Mouse (Mus musculus) hindbrain, embryonic 10.5 days (tissue): Measurements from ENCODE around the gene Col18a1. TPM values are rescaled to one million over a fixed set of nuclear protein-coding genes. Genes with fewer than 3 reads are reported as not detected.

Experiments used
- DNase-seq: peaks from one replicate; pipeline ENCODE4 v3.0.0-alpha.2; 2017; ENCODE audit warnings: low spot score
- H3K27ac ChIP-seq: fragments of 300-500 bp; sonication (generic); 2 replicates; pipeline ENCODE4 v1.5.1; 2016; ENCODE audit warnings: mild to moderate bottlenecking, moderate library complexity
- H3K27me3 ChIP-seq: fragments of 300-500 bp; sonication (generic); 2 replicates; pipeline ENCODE4 v1.6.1; 2016; ENCODE audit warnings: mild to moderate bottlenecking; ENCODE audit not compliant: poor library complexity, insufficient read depth, severe bottlenecking
- H3K36me3 ChIP-seq: fragments of 300-500 bp; sonication (generic); 2 replicates; pipeline ENCODE4 v1.6.1; 2016; ENCODE audit warnings: mild to moderate bottlenecking, moderate library complexity
- H3K4me1 ChIP-seq: fragments of 300-500 bp; sonication (generic); replicated peaks from 2 replicates; pipeline ENCODE4 v1.6.1; 2016; ENCODE audit warnings: mild to moderate bottlenecking
- H3K4me3 ChIP-seq: fragments of 300-500 bp; sonication (generic); 2 replicates; pipeline ENCODE4 v1.5.1; 2016; ENCODE audit warnings: mild to moderate bottlenecking, moderate library complexity
- H3K9me3 ChIP-seq: fragments of 300-500 bp; sonication (generic); 2 replicates; pipeline ENCODE4 v1.6.1; 2016; ENCODE audit warnings: mild to moderate bottlenecking, moderate library complexity
- WGBS: fragments of 180-500 bp; shearing (Covaris S2); methylation state at CpG from one replicate; pipeline ENCODE4 v1.1.7; 2016; 5-methylcytosine and 5-hydroxymethylcytosine counted together
- polyA plus RNA-seq: library from polyadenylated mRNA; unstranded; fragments of >200 nt; fragmentation: Nextera tagmentation; extraction: Ambion mirVana; gene quantifications from 2 replicates; pipeline ENCODE4 v1.2.1, GENCODE M21; 2016

Col18a1 gene
- polyA plus RNA-seq, 1 experiment from 2014 or later = 147 TPM

- DNase-seq = no peak
- 85% methylated on average over 6 of the region's 6 CpGs for WGBS
- no peak overlapping the region for H3K27ac ChIP-seq
- peaks cover 24% of the 10 kb centered on the region for H3K27me3 ChIP-seq
- no peak overlapping the region for H3K4me3 ChIP-seq
- H3K36me3 ChIP-seq = no peaks in the 10 kb centered on the region
- no peaks in the 10 kb centered on the region for H3K9me3 ChIP-seq
- peaks cover 19% of the 10 kb centered on the region for H3K4me1 ChIP-seq
Measured at GRCm38 (mm10) chr10:77028782-77029296, 137.5 kb downstream of the Col18a1 start.

DNA sequence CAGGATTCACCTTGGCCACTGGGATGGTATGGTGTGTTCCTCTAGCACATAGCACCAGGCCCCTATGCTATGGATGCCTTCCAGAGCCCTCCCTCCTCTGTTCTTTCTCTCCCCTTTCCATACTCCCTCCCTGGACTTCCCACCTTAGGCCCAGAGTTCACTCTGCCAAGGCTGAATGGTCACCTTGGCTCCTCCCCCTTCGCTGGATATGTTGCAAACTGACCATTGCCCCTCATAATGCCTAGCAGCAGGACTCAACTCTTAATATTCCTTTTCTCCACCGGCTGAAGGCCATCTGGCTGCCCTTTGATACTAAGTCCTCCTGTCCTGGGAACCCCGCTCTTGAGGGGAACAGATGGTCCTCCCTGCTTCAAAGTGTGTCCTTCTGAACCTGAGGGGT is 139.4 kb downstream of the Col18a1 start:
- no peaks in the 10 kb centered on the region for H3K36me3 ChIP-seq
- no peak overlapping the region for H3K27ac ChIP-seq
- no peak overlapping the region for H3K4me3 ChIP-seq
- DNase-seq = no peak
- H3K27me3 ChIP-seq = peaks cover 24% of the 10 kb centered on the region
- H3K4me1 ChIP-seq = peaks cover 3% of the 10 kb centered on the region
- H3K9me3 ChIP-seq = no peaks in the 10 kb centered on the region
- 68% methylated on average over 3 of the region's 3 CpGs for WGBS

- peaks cover 10% of the 10 kb centered on the region; the same call in 1 of the 2 replicates for H3K27me3 ChIP-seq
- no peak overlapping the region for H3K27ac ChIP-seq
- DNase-seq = no peak
- no peaks in the 10 kb centered on the region for H3K36me3 ChIP-seq
- WGBS = 82% methylated on average over 5 of the region's 5 CpGs
- H3K4me3 ChIP-seq = no peak overlapping the region
- H3K9me3 ChIP-seq = no peaks in the 10 kb centered on the region
- peaks cover 7% of the 10 kb centered on the region for H3K4me1 ChIP-seq
Measured at GRCm38 (mm10) chr10:77024231-77024630, 142.1 kb downstream of the Col18a1 start.

- Histone ChIP-seq H3K4me3 (no peak overlapping the region), H3K36me3 (no peaks in the 10 kb centered on the region), H3K9me3 (no peaks in the 10 kb centered on the region), H3K4me1 (peaks cover 7% of the 10 kb centered on the region), H3K27me3 (peaks cover 10% of the 10 kb centered on the region; the same call in 1 of the 2 replicates), H3K27ac (no peak overlapping the region)
- 89% methylated on average over 13 of the region's 13 CpGs for WGBS
- DNase-seq = no peak
Measured at GRCm38 (mm10) chr10:77022301-77023130, 143.8 kb downstream of the Col18a1 start.

DNA sequence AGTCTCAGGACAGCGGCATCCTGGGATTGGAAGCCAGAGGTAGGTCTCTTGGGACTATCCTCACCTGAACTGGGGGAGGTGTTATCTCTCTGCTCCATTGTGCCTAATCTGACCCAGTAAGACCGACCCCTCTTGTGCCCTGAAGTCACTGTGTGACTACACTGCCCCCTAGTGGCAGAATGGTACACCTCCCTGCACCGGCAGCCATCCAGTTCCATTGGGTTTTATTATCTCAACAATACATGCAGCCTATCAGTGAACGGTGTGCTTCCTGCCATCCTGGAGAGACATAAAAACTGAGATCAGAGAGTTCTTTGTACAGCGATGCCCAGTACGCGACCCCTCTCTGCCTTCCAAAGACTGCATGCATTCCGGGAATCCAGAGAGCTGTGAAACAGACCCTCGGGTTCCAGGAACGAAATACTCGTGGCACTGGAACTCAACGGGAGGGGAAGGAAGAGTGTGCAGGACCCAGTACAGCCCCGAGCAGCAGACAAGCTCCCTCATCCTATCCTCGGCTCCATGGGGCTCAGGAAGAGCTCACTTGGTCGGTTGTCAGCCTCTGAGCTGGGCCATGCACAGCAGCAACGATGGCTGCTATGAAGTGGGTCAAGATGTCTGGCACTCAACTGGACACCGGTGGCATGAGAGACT is 144.8 kb downstream of the Col18a1 start:
- H3K27me3 ChIP-seq = peaks cover 9% of the 10 kb centered on the region; the same call in 1 of the 2 replicates
- peak overlapping the region; percentile 16; the same call in 1 of the 2 replicates for H3K27ac ChIP-seq
- H3K4me1 ChIP-seq = peaks cover 11% of the 10 kb centered on the region
- DNase-seq = peak; percentile 85
- WGBS = 35% methylated on average over 17 of the region's 17 CpGs
- peak overlapping the region; percentile 22; the same call in 1 of the 2 replicates for H3K4me3 ChIP-seq
- no peaks in the 10 kb centered on the region for H3K9me3 ChIP-seq
- H3K36me3 ChIP-seq = no peaks in the 10 kb centered on the region

DNA sequence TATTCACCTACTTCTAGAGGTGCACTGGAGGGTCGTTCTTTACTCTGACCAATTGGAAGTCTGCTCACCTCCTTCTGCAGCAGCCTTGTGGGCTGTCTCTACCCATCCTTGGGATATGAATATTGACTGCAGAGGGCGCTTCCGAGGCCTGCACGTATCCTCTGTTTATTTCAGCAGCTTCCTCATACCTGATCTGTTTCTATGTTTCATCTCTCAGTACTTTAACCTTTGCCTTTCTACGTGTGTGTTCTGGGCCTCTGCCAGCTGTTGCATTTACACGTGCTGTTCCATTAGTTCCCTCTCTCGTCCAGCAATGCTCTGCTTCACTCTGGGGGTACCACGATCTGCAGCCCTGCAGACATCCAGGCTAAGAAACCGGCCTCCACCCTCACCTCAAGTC is 148.7 kb downstream of the Col18a1 start:
- Histone ChIP-seq H3K4me1 (peaks cover 17% of the 10 kb centered on the region), H3K36me3 (no peaks in the 10 kb centered on the region), H3K4me3 (no peak overlapping the region), H3K9me3 (no peaks in the 10 kb centered on the region), H3K27ac (no peak overlapping the region), H3K27me3 (peaks cover under 1% of the 10 kb centered on the region; the same call in 1 of the 2 replicates)
- DNase-seq = no peak
- 79% methylated on average over 9 of the region's 9 CpGs for WGBS

DNA sequence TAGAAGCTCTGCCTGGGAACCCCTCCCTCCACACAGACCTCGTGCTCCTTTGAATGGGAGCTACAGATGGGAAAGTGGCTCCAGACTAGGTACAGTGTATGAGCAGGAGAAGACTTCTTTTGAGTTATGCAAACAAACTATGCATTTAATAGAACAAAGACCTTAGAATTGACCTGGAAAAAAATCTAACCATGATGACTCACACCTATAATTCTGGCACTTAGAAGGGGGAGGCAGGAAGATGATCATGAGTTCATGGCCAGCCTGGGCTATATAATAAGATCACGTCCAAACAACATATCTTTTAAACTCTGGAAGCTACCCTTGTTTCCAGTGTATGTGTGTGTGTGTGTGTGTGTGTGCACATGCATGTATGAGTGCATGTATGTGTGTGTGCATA is 149.3 kb downstream of the Col18a1 start:
- no peak for DNase-seq
- WGBS = 79% methylated on average over 2 of the region's 2 CpGs
- H3K27ac ChIP-seq = no peak overlapping the region

GRCm38 (mm10) chr10:77016499-77016898 is 149.8 kb downstream of the Col18a1 start:
- no peak for DNase-seq
- Histone ChIP-seq H3K4me1 (peaks cover 13% of the 10 kb centered on the region), H3K9me3 (no peaks in the 10 kb centered on the region), H3K36me3 (no peaks in the 10 kb centered on the region), H3K27me3 (no peaks in the 10 kb centered on the region), H3K27ac (no peak overlapping the region), H3K4me3 (no peak overlapping the region)
- WGBS = 40% methylated on average over 8 of the region's 8 CpGs

More for the DNA sequence above, 149.3 kb downstream of the Col18a1 start:
- peaks cover 17% of the 10 kb centered on the region for H3K4me1 ChIP-seq
- H3K27me3 ChIP-seq = no peaks in the 10 kb centered on the region; the same call in 1 of the 2 replicates
- H3K4me3 ChIP-seq = no peak overlapping the region
- no peaks in the 10 kb centered on the region for H3K9me3 ChIP-seq
- no peaks in the 10 kb centered on the region for H3K36me3 ChIP-seq

DNA sequence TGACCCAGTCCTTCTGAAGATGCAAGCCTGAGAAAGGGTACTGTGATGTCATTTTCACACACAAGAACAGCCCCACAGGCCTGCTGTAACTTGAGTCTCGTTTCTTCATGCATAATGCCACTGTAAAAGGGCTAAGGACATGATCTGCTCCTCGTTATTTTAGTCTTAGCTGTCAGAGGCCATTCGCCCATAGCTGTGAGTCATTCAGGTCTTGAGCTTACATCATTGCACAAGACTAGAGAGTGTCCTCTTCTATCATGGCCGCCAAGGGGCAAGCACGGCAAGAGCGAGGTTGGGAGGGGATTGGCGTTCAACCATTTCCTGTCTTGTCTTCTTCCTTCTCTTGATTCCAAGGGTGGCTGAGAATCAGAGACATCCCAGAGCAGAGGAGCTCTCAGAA is 150.3 kb downstream of the Col18a1 start:
- no peak for DNase-seq
- Histone ChIP-seq H3K9me3 (no peaks in the 10 kb centered on the region), H3K4me3 (no peak overlapping the region), H3K27me3 (no peaks in the 10 kb centered on the region), H3K36me3 (no peaks in the 10 kb centered on the region), H3K27ac (no peak overlapping the region), H3K4me1 (peaks cover 9% of the 10 kb centered on the region; the same call in 1 of the 2 replicates)
- 86% methylated on average over 7 of the region's 7 CpGs for WGBS

GRCm38 (mm10) chr10:77011681-77012080 is 154.7 kb downstream of the Col18a1 start:
- H3K27ac ChIP-seq = no peak overlapping the region
- DNase-seq = no peak
- no peaks in the 10 kb centered on the region for H3K9me3 ChIP-seq
- no peaks in the 10 kb centered on the region for H3K27me3 ChIP-seq
- H3K4me3 ChIP-seq = no peak overlapping the region
- peaks cover 34% of the 10 kb centered on the region for H3K4me1 ChIP-seq
- no peaks in the 10 kb centered on the region for H3K36me3 ChIP-seq
- 86% methylated on average over 4 of the region's 4 CpGs for WGBS

DNA sequence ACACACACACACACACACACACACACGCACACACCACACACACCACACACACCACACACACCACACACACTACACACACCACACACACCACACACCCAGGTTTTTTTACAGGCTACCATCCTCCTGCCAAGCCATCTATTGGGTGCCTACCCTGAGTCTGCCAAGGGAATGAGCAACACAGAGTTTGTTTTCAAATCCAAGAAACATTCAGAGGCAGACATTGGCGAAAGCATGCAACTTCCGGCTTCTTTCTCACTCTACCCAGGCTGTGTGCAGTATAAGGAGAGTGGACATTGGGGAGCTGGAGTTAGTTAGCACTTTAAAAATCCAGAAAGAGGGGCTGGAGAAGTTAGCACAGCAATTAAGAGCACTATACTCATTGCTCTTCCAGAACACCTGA is 157.7 kb downstream of the Col18a1 start:
- peaks cover 44% of the 10 kb centered on the region for H3K4me1 ChIP-seq
- 85% methylated on average over 3 of the region's 3 CpGs for WGBS
- H3K27me3 ChIP-seq = no peaks in the 10 kb centered on the region
- H3K27ac ChIP-seq = peak overlapping the region; percentile 83
- H3K4me3 ChIP-seq = no peak overlapping the region
- DNase-seq = no peak
- H3K9me3 ChIP-seq = no peaks in the 10 kb centered on the region
- H3K36me3 ChIP-seq = no peaks in the 10 kb centered on the region

- DNase-seq = peak; percentile 61
Measured at GRCm38 (mm10) chr10:77008109-77008561, 158.2 kb downstream of the Col18a1 start.

More at GRCm38 (mm10) chr10:77008109-77008561, 158.2 kb downstream of the Col18a1 start:
- Histone ChIP-seq H3K36me3 (no peaks in the 10 kb centered on the region), H3K4me1 (peaks cover 44% of the 10 kb centered on the region), H3K9me3 (no peaks in the 10 kb centered on the region), H3K4me3 (0 out of 2 replicates have a peak overlapping the region, but pooled peaks have one; percentile 1), H3K27me3 (no peaks in the 10 kb centered on the region), H3K27ac (peak overlapping the region; percentile 83)
- 21% methylated on average over 9 of the region's 9 CpGs for WGBS
